Mouse (Mus musculus) olfactory bulb, adult 2 months (tissue): Measurements from ENCODE around the gene Tpsb2. TPM values are rescaled to one million over a fixed set of nuclear protein-coding genes. Genes with fewer than 3 reads are reported as not detected.
A peak's percentile ranks its signal among the peaks of the same experiment; 100 is the strongest.

Experiments
- H3K27ac ChIP-seq: fragments of 200-500 bp; 2 replicates; pipeline ENCODE4 v1.5.1; 2012; ENCODE audit warnings: low read depth, low read length; ENCODE audit not compliant: insufficient read depth
- H3K4me1 ChIP-seq: fragments of 200-500 bp; 2 replicates; pipeline ENCODE4 v1.6.1; 2012; ENCODE audit warnings: low read length; ENCODE audit not compliant: control insufficient read depth, insufficient read depth
- H3K4me3 ChIP-seq: fragments of 200-500 bp; 2 replicates; pipeline ENCODE4 v1.5.1; 2012; ENCODE audit warnings: mild to moderate bottlenecking, low read depth, low read length, moderate library complexity; ENCODE audit not compliant: insufficient read depth
- CTCF ChIP-seq: fragments of 200-500 bp; IDR thresholded peaks from 2 replicates; pipeline ENCODE4 v1.5.1; 2012; ENCODE audit warnings: low read depth, mild to moderate bottlenecking, low read length, moderate library complexity; ENCODE audit not compliant: insufficient read depth
- POLR2A ChIP-seq: fragments of 200-500 bp; IDR thresholded peaks from 2 replicates; pipeline ENCODE4 v1.6.1; 2012; ENCODE audit warnings: mild to moderate bottlenecking, low read depth, low read length, moderate library complexity; ENCODE audit not compliant: insufficient read depth
- WGBS: fragments of 180-500 bp; shearing (Covaris S2); methylation state at CpG from one replicate; pipeline ENCODE4 v1.1.7; 2018; 5-methylcytosine and 5-hydroxymethylcytosine counted together
- polyA plus RNA-seq: library from polyadenylated mRNA; stranded (reverse); fragments of >200 nt; gene quantifications from 2 replicates; pipeline ENCODE4 v1.2.4, GENCODE M21; 2012; ENCODE audit warnings: low replicate concordance; ENCODE audit not compliant: missing spikeins, insufficient read depth, insufficient read length

The Tpsb2 gene
- polyA plus RNA-seq = not detected in 2 replicates

DNA sequence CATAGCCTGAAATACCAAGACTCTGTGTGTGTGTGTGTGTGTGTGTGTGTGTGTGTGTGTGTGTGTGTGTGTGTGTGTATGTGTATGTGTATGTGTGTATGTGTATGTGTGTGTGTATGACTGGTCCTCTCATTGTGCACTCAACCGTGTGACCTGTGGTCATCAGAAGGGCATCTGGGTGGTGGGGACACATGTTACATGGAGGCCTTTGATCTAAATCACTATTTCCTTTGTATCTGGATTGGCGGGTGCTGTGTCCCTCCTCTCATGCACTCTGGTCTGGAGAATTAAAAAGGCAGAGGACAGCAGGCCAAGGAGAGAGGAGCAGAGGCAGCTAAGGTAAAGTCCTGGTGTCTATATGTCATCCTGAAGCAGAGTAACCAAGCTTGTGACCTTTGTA is at the start of gene Tpsb2:
Gene Tpsb2, plus strand, starts transcription at position 301 of the 400 bp plus-strand sequence.
- Histone ChIP-seq H3K4me1 (no peaks in the 10 kb centered on the region), H3K4me3 (no peak within 1 kb of the TSS), H3K27ac (no peak within 1 kb of the TSS)
- 76% methylated on average over 2 of the region's 2 CpGs for WGBS
- TF ChIP-seq POLR2A = no peak

- Histone ChIP-seq H3K4me3 (no peak within 1 kb of the TSS), H3K4me1 (no peaks in the 10 kb centered on the region), H3K27ac (no peak within 1 kb of the TSS)
- 74% methylated on average over 5 of the region's 5 CpGs for WGBS
- TF ChIP-seq CTCF = no peak
- TF ChIP-seq POLR2A = no peak
Observed at GRCm38 (mm10) chr17:25318354-25318753, 47.8 kb upstream of the Tpsb2 start, which contains the start of gene Prss29. Gene Prss29, plus strand, starts transcription at chr17:25318654.

GRCm38 (mm10) chr17:25320819-25321218 is 45.3 kb upstream of the Tpsb2 start:
- WGBS = 84% methylated on average over 8 of the region's 8 CpGs
- Histone ChIP-seq H3K4me3 (no peak overlapping the region), H3K27ac (no peak overlapping the region), H3K4me1 (no peaks in the 10 kb centered on the region)
- TF ChIP-seq CTCF (no peak), POLR2A (no peak)

DNA sequence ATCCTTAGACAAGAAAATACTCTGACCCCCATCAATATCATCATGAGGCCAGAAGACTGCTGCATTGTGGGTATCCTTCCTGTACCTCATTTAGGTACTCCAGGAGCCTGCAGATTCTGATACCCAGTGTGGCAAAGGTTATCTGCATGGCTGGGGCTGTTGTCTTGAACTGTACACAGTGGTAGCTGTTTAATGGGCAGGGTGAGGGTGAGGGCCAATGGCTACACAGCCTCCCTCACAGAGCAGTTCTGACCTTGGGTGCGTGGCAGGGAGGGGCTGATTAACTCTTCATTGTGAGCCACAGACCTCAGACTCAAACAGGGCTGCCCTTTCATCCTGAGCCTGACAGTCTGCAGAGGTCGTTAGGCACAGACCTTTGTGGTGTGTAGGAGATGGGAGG is 43.2 kb upstream of the Tpsb2 start:
- H3K4me3 ChIP-seq = no peak overlapping the region
- TF ChIP-seq POLR2A (no peak), CTCF (no peak)
- no peak overlapping the region for H3K27ac ChIP-seq
- H3K4me1 ChIP-seq = no peaks in the 10 kb centered on the region
- WGBS = 13% methylated on average over 2 of the region's 2 CpGs

- no peaks in the 10 kb centered on the region for H3K4me1 ChIP-seq
- 80% methylated on average over 9 of the region's 9 CpGs for WGBS
- H3K4me3 ChIP-seq = no peak overlapping the region
- H3K27ac ChIP-seq = no peak overlapping the region
- no peak for TF ChIP-seq POLR2A
- no peak for TF ChIP-seq CTCF
Observed at GRCm38 (mm10) chr17:25332321-25332720, 33.8 kb upstream of the Tpsb2 start.

DNA sequence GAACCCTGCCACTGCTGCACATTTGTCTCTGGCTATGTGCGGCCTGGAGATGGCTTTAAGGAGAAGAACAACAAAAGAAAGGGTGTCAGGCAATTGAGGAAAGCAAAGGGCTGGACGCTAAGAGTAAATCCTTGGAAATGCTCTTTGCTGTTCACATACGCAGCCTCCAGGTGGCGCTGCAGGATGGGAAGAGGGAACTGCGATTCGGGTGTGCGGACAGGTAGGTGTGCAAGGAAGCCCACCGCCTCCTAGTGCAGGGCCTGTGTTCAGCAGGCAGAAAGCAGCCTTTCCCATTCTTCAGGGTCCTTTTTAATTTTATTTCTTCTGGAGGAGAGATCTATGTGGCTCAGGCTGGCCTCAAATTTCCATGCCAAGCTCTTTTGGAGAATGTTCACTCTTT is 32.2 kb upstream of the Tpsb2 start:
- WGBS = 1% methylated on average over 8 of the region's 8 CpGs
- Histone ChIP-seq H3K4me1 (no peaks in the 10 kb centered on the region), H3K27ac (no peak overlapping the region), H3K4me3 (no peak overlapping the region)
- TF ChIP-seq CTCF (peak; percentile 76; the same call in 1 of the 2 replicates), POLR2A (no peak)

GRCm38 (mm10) chr17:25338218-25338617 is 27.9 kb upstream of the Tpsb2 start:
- WGBS = 89% methylated on average over 4 of the region's 4 CpGs
- H3K4me1 ChIP-seq = peaks cover 4% of the 10 kb centered on the region; the same call in 1 of the 2 replicates
- H3K27ac ChIP-seq = no peak overlapping the region
- H3K4me3 ChIP-seq = no peak overlapping the region
- TF ChIP-seq CTCF (no peak), POLR2A (no peak)

DNA sequence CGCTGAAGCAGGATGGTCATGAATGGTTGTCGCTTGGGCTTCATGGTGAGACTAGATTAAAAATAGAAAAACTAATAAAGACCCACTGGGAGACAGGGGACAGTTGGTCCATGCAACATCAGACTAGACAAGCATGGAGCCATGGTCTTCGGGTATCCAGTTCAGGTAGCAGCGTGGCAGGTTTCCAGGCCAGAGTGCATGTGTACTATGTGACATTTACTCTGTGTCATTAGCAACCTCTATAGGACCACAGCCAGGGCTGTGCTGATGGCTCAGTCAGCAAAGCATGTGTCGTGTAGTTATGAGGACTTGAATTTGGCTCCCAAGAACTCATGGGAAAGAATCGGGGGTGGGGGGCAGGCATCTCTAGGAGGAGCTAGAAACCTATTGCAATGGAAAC is 26.1 kb upstream of the Tpsb2 start:
- Histone ChIP-seq H3K27ac (no peak overlapping the region), H3K4me3 (no peak overlapping the region), H3K4me1 (peaks cover 4% of the 10 kb centered on the region; the same call in 1 of the 2 replicates)
- 88% methylated on average over 6 of the region's 6 CpGs for WGBS
- TF ChIP-seq POLR2A (no peak), CTCF (no peak)

GRCm38 (mm10) chr17:25341490-25341889 is 24.6 kb upstream of the Tpsb2 start:
- H3K27ac ChIP-seq = no peak overlapping the region
- peaks cover 4% of the 10 kb centered on the region; the same call in 1 of the 2 replicates for H3K4me1 ChIP-seq
- H3K4me3 ChIP-seq = no peak overlapping the region
- TF ChIP-seq CTCF = no peak
- TF ChIP-seq POLR2A = no peak
- 72% methylated on average over 3 of the region's 3 CpGs for WGBS

GRCm38 (mm10) chr17:25345462-25345861 is 20.6 kb upstream of the Tpsb2 start, which contains the start of gene Tpsab1:
Gene Tpsab1, minus strand, starts transcription at chr17:25345562.
- TF ChIP-seq POLR2A (no peak), CTCF (no peak)
- WGBS = 88% methylated on average over 4 of the region's 4 CpGs
- Histone ChIP-seq H3K27ac (no peak within 1 kb of the TSS), H3K4me3 (no peak within 1 kb of the TSS), H3K4me1 (no peaks in the 10 kb centered on the region)
